In genomic region chr9:70679132-70680091, GRCm38 (mm10) we compare ENCODE assay signal across 8 mouse cellular contexts. TPM values are rescaled to one million over a fixed set of nuclear protein-coding genes. Genes with fewer than 3 reads are reported as not detected.
DNase-seq lines count a peak whose midpoint lies in the region; ATAC-seq and TF ChIP-seq lines count a peak whose summit lies in the region.

No protein-coding gene starts in this region.

- peaks cover 44% of the 10 kb centered on the region for H3K79me3 ChIP-seq in C2C12 (ENCODE audit: low read depth)

- peaks cover 54% of the 10 kb centered on the region for H3K79me2 ChIP-seq in C2C12 (ENCODE audit: control insufficient read depth, insufficient read depth)

- H3K36me3 ChIP-seq in C2C12 (ENCODE audit: control insufficient read depth, insufficient read depth) = no peaks in the 10 kb centered on the region
- no peaks in the 10 kb centered on the region for H3K36me3 ChIP-seq in embryonic facial prominence, embryonic 13.5 days
- no peaks in the 10 kb centered on the region for H3K36me3 ChIP-seq in heart, embryonic 10.5 days
- H3K36me3 ChIP-seq in liver, embryonic 14.5 days (replicated peaks; ENCODE audit: control insufficient read depth, insufficient read depth, low read depth) = no peaks in the 10 kb centered on the region; the same call in 1 of the 2 replicates
- no peaks in the 10 kb centered on the region for H3K36me3 ChIP-seq in stomach, embryonic 16.5 days (ENCODE audit: control insufficient read depth, insufficient read depth, low read length)

- WGBS in embryonic facial prominence, embryonic 13.5 days = under 1% methylated on average over 84 of the region's 103 CpGs
- under 1% methylated on average over 100 of the region's 103 CpGs for WGBS in heart, embryonic 10.5 days
- under 1% methylated on average over 101 of the region's 103 CpGs for WGBS in liver, embryonic 14.5 days (ENCODE audit: insufficient replicate concordance)
- WGBS in stomach, embryonic 16.5 days = under 1% methylated on average over 94 of the region's 103 CpGs

- TF ChIP-seq EP300 in liver, embryonic 14.5 days (IDR thresholded peaks at IDR 0.05; ENCODE audit: low read depth) = peak; percentile 6; the same call in 1 of the 2 replicates

- peak overlapping the region; percentile 94 for H3ac ChIP-seq in C2C12 (ENCODE audit: control insufficient read depth, insufficient read length, low read depth)

- peak overlapping the region; percentile 57 for H3K4me3 ChIP-seq in C2C12 (ENCODE audit: insufficient read depth, poor library complexity, severe bottlenecking)
- peak overlapping the region; percentile 98 for H3K4me3 ChIP-seq in embryonic facial prominence, embryonic 13.5 days
- H3K4me3 ChIP-seq in heart, embryonic 10.5 days = peak overlapping the region; percentile 89
- peak overlapping the region; percentile 84 to 85 for H3K4me3 ChIP-seq in liver, embryonic 14.5 days (ENCODE audit: insufficient read depth in 1 of 2, low read depth in 2 of 2, low read length in 2 of 2)
- H3K4me3 ChIP-seq in stomach, embryonic 16.5 days (replicated peaks; ENCODE audit: low read length) = peak overlapping the region; percentile 97

- peak overlapping the region; percentile 98 for H3K9ac ChIP-seq in embryonic facial prominence, embryonic 13.5 days
- H3K9ac ChIP-seq in liver, embryonic 14.5 days (replicated peaks) = peak overlapping the region; percentile 95
- peak overlapping the region; percentile 99 for H3K9ac ChIP-seq in stomach, embryonic 16.5 days (ENCODE audit: low read length)

- ATAC-seq in embryonic facial prominence, embryonic 13.5 days (ENCODE audit: insufficient number of reproducible peaks, insufficient read depth, low FRiP score, low TSS enrichment, low read depth) = peak; percentile 48
- peak; percentile 42 for ATAC-seq in liver, embryonic 14.5 days (ENCODE audit: insufficient read depth)
- ATAC-seq in stomach, embryonic 16.5 days (ENCODE audit: insufficient read depth, low FRiP score) = peak; percentile 53; the same call in 1 of the 2 replicates

- H3K4me2 ChIP-seq in embryonic facial prominence, embryonic 13.5 days = peak overlapping the region; percentile 81
- H3K4me2 ChIP-seq in liver, embryonic 14.5 days (ENCODE audit: low read depth) = peak overlapping the region; percentile 86
- H3K4me2 ChIP-seq in stomach, embryonic 16.5 days (ENCODE audit: low read depth, low read length) = peak overlapping the region; percentile 67

- no peak for TF ChIP-seq CTCF in C2C12 (IDR thresholded peaks at IDR 0.05; ENCODE audit: control insufficient read depth, insufficient read depth, insufficient read length)
- no peak for TF ChIP-seq CTCF in liver, embryonic 14.5 days (IDR thresholded peaks at IDR 0.05; ENCODE audit: low read depth)

- peaks cover 16% of the 10 kb centered on the region for H3K4me1 ChIP-seq in embryonic facial prominence, embryonic 13.5 days
- H3K4me1 ChIP-seq in heart, embryonic 10.5 days = peaks cover 21% of the 10 kb centered on the region
- peaks cover 27 to 34% of the 10 kb centered on the region in 2 experiments for H3K4me1 ChIP-seq in liver, embryonic 14.5 days (replicated peaks; ENCODE audit: control insufficient read depth in 2 of 2, insufficient read depth in 2 of 2, low read length in 1 of 2)
- peaks cover 10% of the 10 kb centered on the region for H3K4me1 ChIP-seq in stomach, embryonic 16.5 days (ENCODE audit: control insufficient read depth, insufficient read depth, low read length)

- no peaks in the 10 kb centered on the region for H3K27me3 ChIP-seq in C2C12 (ENCODE audit: control insufficient read depth, insufficient read depth, insufficient read length)
- no peaks in the 10 kb centered on the region for H3K27me3 ChIP-seq in embryonic facial prominence, embryonic 13.5 days
- H3K27me3 ChIP-seq in heart, embryonic 10.5 days (ENCODE audit: insufficient read depth, poor library complexity, severe bottlenecking) = no peaks in the 10 kb centered on the region
- no peaks in the 10 kb centered on the region for H3K27me3 ChIP-seq in liver, embryonic 14.5 days (ENCODE audit: control insufficient read depth, insufficient read depth, low read length)
- H3K27me3 ChIP-seq in stomach, embryonic 16.5 days (ENCODE audit: control insufficient read depth, insufficient read depth, low read length) = no peaks in the 10 kb centered on the region

- H3K9me3 ChIP-seq in embryonic facial prominence, embryonic 13.5 days = no peaks in the 10 kb centered on the region
- no peaks in the 10 kb centered on the region for H3K9me3 ChIP-seq in heart, embryonic 10.5 days
- no peaks in the 10 kb centered on the region for H3K9me3 ChIP-seq in liver, embryonic 14.5 days (ENCODE audit: control insufficient read depth, low read length)
- H3K9me3 ChIP-seq in stomach, embryonic 16.5 days (replicated peaks; ENCODE audit: control insufficient read depth, low read length) = no peaks in the 10 kb centered on the region

- peak; percentile 77 for DNase-seq in adrenal gland, adult 2 months
- DNase-seq in heart, embryonic 10.5 days (ENCODE audit: low spot score) = peak; percentile 82
- peak; percentile 39 for DNase-seq in kidney, adult 9 months
- peak in 1 of 3 experiments; percentile 58 for DNase-seq in liver, embryonic 14.5 days (ENCODE audit: low read depth in 3 of 3, low spot score in 3 of 3)
- peak; percentile 59 for DNase-seq in naive thymus-derived CD4-positive, alpha-beta T cell, adult 2 months (ENCODE audit: low read depth)

- H3K27ac ChIP-seq in embryonic facial prominence, embryonic 13.5 days = peak overlapping the region; percentile 97
- peak overlapping the region; percentile 99 for H3K27ac ChIP-seq in heart, embryonic 10.5 days
- peak overlapping the region; percentile 70 for H3K27ac ChIP-seq in liver, embryonic 14.5 days
- H3K27ac ChIP-seq in stomach, embryonic 16.5 days (ENCODE audit: low read length) = peak overlapping the region; percentile 97

TF ChIP-seq in C2C12, 6 proteins besides CTCF, POLR2A, EP300 and RAD21:
- TF ChIP-seq MAX (IDR thresholded peaks at IDR 0.05) = no peak

RNA-seq across cellular contexts. Expression of gene Adam10, which starts 0.6 kb away (rescaled TPM):
- 20.6 TPM for polyA plus RNA-seq in C2C12 (2012; fragmentation: generic; extraction: Trizol)
- 10 to 100 TPM; 44.6 to 50.5 TPM for total RNA-seq in adrenal gland, adult 2 months (2021)
- polyA plus RNA-seq in adrenal gland, adult 2 months (2012; rRNA removed) = 18.2 and 22.5 TPM in 2 replicates
- 60.8 and 70.8 TPM in 2 replicates for polyA plus RNA-seq in embryonic facial prominence, embryonic 13.5 days (2015; fragmentation: Nextera tagmentation; extraction: Ambion mirVana)
- polyA plus RNA-seq in heart, embryonic 10.5 days (2016; fragmentation: Nextera tagmentation; extraction: Ambion mirVana) = 68.2 and 83.0 TPM in 2 replicates
- polyA plus RNA-seq in liver, embryonic 14.5 days (2012; rRNA removed) = 27.6 and 37.2 TPM in 2 replicates
- 55.2 and 61.5 TPM in 2 replicates for polyA plus RNA-seq in liver, embryonic 14.5 days (2014; fragmentation: Nextera tagmentation; extraction: Ambion mirVana)
- polyA plus RNA-seq in stomach, embryonic 16.5 days (2015; fragmentation: Nextera tagmentation; extraction: Ambion mirVana) = 84.8 and 85.7 TPM in 2 replicates

RNA-seq across cellular contexts. Expression of gene Mindy2, which starts 22.4 kb away (rescaled TPM):
- polyA plus RNA-seq in C2C12 (2012; fragmentation: generic; extraction: Trizol) = 1.3 TPM
- 10 to 100 TPM; 12.6 to 16.0 TPM for total RNA-seq in adrenal gland, adult 2 months (2021)
- 7.5 and 11.3 TPM in 2 replicates for polyA plus RNA-seq in adrenal gland, adult 2 months (2012; rRNA removed)
- 12.2 and 13.1 TPM in 2 replicates for polyA plus RNA-seq in embryonic facial prominence, embryonic 13.5 days (2015; fragmentation: Nextera tagmentation; extraction: Ambion mirVana)
- polyA plus RNA-seq in heart, embryonic 10.5 days (2016; fragmentation: Nextera tagmentation; extraction: Ambion mirVana) = 6.7 and 9.2 TPM in 2 replicates
- polyA plus RNA-seq in liver, embryonic 14.5 days (2012; rRNA removed) = 5.2 and 7.8 TPM in 2 replicates
- polyA plus RNA-seq in liver, embryonic 14.5 days (2014; fragmentation: Nextera tagmentation; extraction: Ambion mirVana) = 13.7 and 15.3 TPM in 2 replicates
- polyA plus RNA-seq in stomach, embryonic 16.5 days (2015; fragmentation: Nextera tagmentation; extraction: Ambion mirVana) = 6.8 and 8.9 TPM in 2 replicates

RNA-seq across cellular contexts. Expression of gene Gm10642, which starts 23.4 kb away (rescaled TPM):
- 0.02 TPM for polyA plus RNA-seq in C2C12 (2012; fragmentation: generic; extraction: Trizol)
- total RNA-seq in adrenal gland, adult 2 months (2021) = under 1 TPM; 0.35 to 0.69 TPM
- 2.7 and 4.8 TPM in 2 replicates for polyA plus RNA-seq in adrenal gland, adult 2 months (2012; rRNA removed)
- 0.28 and 0.33 TPM in 2 replicates for polyA plus RNA-seq in embryonic facial prominence, embryonic 13.5 days (2015; fragmentation: Nextera tagmentation; extraction: Ambion mirVana)
- polyA plus RNA-seq in heart, embryonic 10.5 days (2016; fragmentation: Nextera tagmentation; extraction: Ambion mirVana) = 0.21 and 0.25 TPM in 2 replicates
- polyA plus RNA-seq in liver, embryonic 14.5 days (2012; rRNA removed) = 0.47 and 0.50 TPM in 2 replicates
- 0.66 and 0.86 TPM in 2 replicates for polyA plus RNA-seq in liver, embryonic 14.5 days (2014; fragmentation: Nextera tagmentation; extraction: Ambion mirVana)
- 0.12 and 0.19 TPM in 2 replicates for polyA plus RNA-seq in stomach, embryonic 16.5 days (2015; fragmentation: Nextera tagmentation; extraction: Ambion mirVana)
